Mouse (Mus musculus): Measurements from ENCODE around the gene Ube2s. TPM values are rescaled to one million over a fixed set of nuclear protein-coding genes. Genes with fewer than 3 reads are reported as not detected.

Gene Ube2s
- polyA plus RNA-seq, 1 experiment from 2014 or later, result 291 TPM

DNA sequence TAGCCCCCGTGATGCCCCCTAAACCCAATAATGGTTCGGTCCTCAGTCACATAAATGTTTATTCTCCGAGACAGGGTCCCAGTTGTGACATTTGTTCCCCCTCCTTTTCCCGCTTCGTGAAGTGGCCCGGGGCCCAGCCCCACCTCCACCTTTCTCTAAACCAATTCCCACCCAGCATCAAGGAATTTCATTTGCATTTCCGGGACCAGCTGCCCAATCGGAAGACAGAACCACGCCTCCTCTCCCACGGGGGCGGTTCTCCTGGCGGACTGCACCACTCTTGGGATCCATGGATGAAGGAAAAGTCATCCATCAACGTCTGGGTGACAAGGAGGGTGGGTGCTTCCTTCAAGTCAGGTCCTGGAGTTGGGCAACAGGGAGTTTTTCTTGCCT is 32.5 kb upstream of the Ube2s start:
- Histone ChIP-seq H3K4me2 (ENCODE audit: low read length) (peak overlapping the region; percentile 82), H3K4me3 (replicated peaks; ENCODE audit: low read length) (peak overlapping the region; percentile 62), H3K36me3 (ENCODE audit: control insufficient read depth, insufficient read depth) (no peaks in the 10 kb centered on the region), H3K9me3 (ENCODE audit: control insufficient read depth, low read length) (no peaks in the 10 kb centered on the region), H3K27me3 (replicated peaks; ENCODE audit: control insufficient read depth, insufficient read depth, low read length) (0 out of 2 replicates have a peak, but pooled peaks cover 2% of the 10 kb centered on the region), H3K27ac (ENCODE audit: low read length) (peak overlapping the region; percentile 57), H3K9ac (replicated peaks; ENCODE audit: low read depth, low read length) (peak overlapping the region; percentile 60), H3K4me1 (replicated peaks; ENCODE audit: control insufficient read depth, insufficient read depth, low read length) (peaks cover 31% of the 10 kb centered on the region)
- ATAC-seq, result peak; percentile 79
- under 1% methylated on average over 13 of the region's 13 CpGs for WGBS

DNA sequence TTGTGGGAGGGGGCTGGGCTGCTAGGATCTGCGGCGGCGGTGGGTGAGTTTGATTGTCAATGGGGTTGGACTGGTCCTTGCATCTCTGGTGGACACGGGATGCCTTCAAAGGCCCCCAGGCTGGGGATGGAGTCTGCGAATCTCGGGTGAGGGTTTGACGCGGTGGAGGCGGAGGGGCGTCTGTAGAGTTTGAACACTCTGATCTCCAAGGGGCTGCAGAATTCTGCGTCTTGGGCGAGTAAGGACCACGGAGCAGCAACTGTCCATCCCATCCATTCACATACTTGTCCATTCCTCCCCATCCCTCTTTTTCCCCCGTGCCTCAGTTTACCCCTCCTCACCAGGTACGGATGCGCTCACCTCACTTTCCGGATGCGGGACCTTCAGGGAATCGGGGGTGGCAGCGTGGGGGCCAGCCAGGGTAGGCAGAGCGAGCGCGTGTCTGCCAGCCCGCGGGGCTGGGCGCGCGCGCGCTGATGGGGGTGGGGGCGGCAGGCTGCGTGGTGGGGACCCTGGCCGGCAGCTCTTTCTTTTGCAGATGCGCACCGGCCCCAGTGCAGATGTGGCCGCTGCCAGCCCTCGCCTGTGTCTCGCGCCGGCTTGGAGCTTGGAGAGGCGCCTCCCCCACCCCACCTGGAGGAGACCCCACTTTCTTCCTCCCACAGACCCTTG is 32.0 kb upstream of the Ube2s start, which contains the start of gene Shisa7:
Shisa7 (minus strand) TSS at position 452 of the 672 bp plus-strand sequence.
- Histone ChIP-seq H3K4me3 (replicated peaks; ENCODE audit: low read length) (peak within 1 kb of the TSS; percentile 62), H3K4me1 (replicated peaks; ENCODE audit: control insufficient read depth, insufficient read depth, low read length) (peaks cover 31% of the 10 kb centered on the region), H3K27ac (ENCODE audit: low read length) (peak within 1 kb of the TSS; percentile 57), H3K4me2 (ENCODE audit: low read length) (peak within 1 kb of the TSS; percentile 82), H3K9ac (replicated peaks; ENCODE audit: low read depth, low read length) (peak within 1 kb of the TSS; percentile 60), H3K36me3 (ENCODE audit: control insufficient read depth, insufficient read depth) (no peaks in the 10 kb centered on the region), H3K9me3 (ENCODE audit: control insufficient read depth, low read length) (no peaks in the 10 kb centered on the region), H3K27me3 (replicated peaks; ENCODE audit: control insufficient read depth, insufficient read depth, low read length) (0 out of 2 replicates have a peak, but pooled peaks cover 2% of the 10 kb centered on the region)
- peak; percentile 52 for ATAC-seq
- under 1% methylated on average over 39 of the region's 41 CpGs for WGBS

DNA sequence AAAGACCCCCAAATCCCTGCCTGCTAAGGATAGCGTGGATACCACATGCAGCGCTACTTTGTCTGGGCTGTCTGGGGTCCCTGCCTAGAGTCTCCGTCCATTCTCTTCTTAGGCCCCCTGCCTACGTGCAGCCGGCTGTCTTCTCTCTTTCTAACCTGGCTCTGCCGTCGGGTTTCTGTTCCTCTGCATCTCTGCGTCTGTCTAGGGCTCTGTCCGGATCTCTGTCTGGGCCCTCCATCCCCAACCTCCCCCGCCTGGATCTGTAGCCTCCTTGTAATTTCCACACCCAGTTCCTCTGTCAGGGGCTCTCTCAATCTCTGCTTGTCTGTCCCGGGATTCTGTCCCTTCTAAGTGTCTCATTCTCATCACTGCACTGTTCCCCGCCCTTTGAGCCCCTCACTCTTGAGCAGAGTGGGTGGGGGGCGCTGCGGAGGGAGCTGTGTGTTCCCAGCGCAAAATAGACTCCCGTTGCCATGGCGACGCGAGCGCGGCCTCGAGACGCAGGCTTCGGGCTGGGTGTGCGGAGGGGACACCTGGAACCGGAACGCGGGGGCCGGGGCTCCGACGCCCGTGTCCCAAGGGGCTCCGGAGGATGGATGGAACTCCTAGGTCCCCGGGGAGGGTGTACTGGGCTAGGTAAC is 31.3 kb upstream of the Ube2s start:
- Histone ChIP-seq H3K9ac (replicated peaks; ENCODE audit: low read depth, low read length) (peak overlapping the region; percentile 60), H3K27me3 (replicated peaks; ENCODE audit: control insufficient read depth, insufficient read depth, low read length) (0 out of 2 replicates have a peak, but pooled peaks cover 2% of the 10 kb centered on the region)
- WGBS, result under 1% methylated on average over 32 of the region's 34 CpGs

DNA sequence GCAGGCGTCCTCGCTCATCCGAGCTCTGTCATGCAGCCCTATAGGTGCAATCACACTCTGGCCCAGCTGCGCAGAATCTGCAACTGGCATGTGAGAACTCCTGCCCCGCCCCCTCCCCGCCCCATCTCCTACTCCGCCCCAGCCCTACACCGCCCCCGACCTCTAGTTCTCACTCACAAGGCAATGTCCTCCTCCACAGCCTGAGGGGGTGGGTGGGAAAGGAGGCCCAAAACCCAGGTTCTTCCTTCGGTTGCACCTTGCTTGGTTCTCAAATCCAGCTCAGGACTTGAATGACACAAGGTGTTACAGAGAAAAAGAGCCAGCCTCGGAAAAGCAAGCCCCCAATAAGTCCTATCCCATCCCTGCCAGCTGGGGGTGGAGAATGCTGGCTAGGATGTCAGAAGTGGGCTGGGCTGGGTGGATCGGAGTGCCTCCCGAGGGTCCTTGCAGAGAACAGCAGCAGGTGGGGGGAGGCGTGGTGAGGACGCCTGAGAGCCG is 30.3 kb upstream of the Ube2s start:
- under 1% methylated on average over 16 of the region's 16 CpGs for WGBS
- H3K4me1 ChIP-seq (replicated peaks; ENCODE audit: control insufficient read depth, insufficient read depth, low read length), result peaks cover 31% of the 10 kb centered on the region

More for the DNA sequence above, 31.3 kb upstream of the Ube2s start:
- peak overlapping the region; percentile 62 for H3K4me3 ChIP-seq (replicated peaks; ENCODE audit: low read length)
- H3K4me2 ChIP-seq (ENCODE audit: low read length), result peak overlapping the region; percentile 82
- peaks cover 31% of the 10 kb centered on the region for H3K4me1 ChIP-seq (replicated peaks; ENCODE audit: control insufficient read depth, insufficient read depth, low read length)
- H3K27ac ChIP-seq (ENCODE audit: low read length), result peak overlapping the region; percentile 57
- ATAC-seq, result peak; percentile 61
- H3K9me3 ChIP-seq (ENCODE audit: control insufficient read depth, low read length), result no peaks in the 10 kb centered on the region
- H3K36me3 ChIP-seq (ENCODE audit: control insufficient read depth, insufficient read depth), result no peaks in the 10 kb centered on the region

DNA sequence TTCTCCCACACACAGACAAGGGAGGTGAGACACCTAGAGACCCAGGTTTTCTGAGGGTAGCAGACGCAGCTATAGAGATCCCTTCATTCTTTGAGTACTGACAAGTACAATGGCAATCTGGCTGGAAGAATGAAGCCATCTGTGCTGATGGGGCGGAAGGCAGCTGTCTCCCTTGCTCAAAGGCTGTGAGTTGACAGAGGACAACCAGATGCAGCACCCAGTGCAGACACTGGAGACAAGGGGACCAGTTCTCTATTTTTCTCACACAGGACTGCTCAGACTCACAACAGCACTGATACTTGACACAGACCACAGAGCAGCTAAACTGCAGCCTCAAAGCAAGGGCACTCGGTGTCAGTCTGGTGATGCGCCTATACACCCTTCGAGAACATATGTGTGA is 29.7 kb upstream of the Ube2s start:
- peak overlapping the region; percentile 23; the same call in 1 of the 2 replicates for H3K27ac ChIP-seq (ENCODE audit: low read length)
- H3K4me1 ChIP-seq (replicated peaks; ENCODE audit: control insufficient read depth, insufficient read depth, low read length), result peaks cover 31% of the 10 kb centered on the region
- H3K9me3 ChIP-seq (ENCODE audit: control insufficient read depth, low read length), result no peaks in the 10 kb centered on the region
- no peak for ATAC-seq
- H3K36me3 ChIP-seq (ENCODE audit: control insufficient read depth, insufficient read depth), result no peaks in the 10 kb centered on the region
- H3K4me2 ChIP-seq (ENCODE audit: low read length), result peak overlapping the region; percentile 82
- peak overlapping the region; percentile 18 for H3K9ac ChIP-seq (replicated peaks; ENCODE audit: low read depth, low read length)
- WGBS, result 43% methylated on average over 5 of the region's 5 CpGs
- H3K4me3 ChIP-seq (replicated peaks; ENCODE audit: low read length), result peak overlapping the region; percentile 62
- H3K27me3 ChIP-seq (replicated peaks; ENCODE audit: control insufficient read depth, insufficient read depth, low read length), result 0 out of 2 replicates have a peak, but pooled peaks cover 2% of the 10 kb centered on the region

More for the DNA sequence above, 30.3 kb upstream of the Ube2s start:
- H3K4me2 ChIP-seq (ENCODE audit: low read length), result peak overlapping the region; percentile 82
- H3K27me3 ChIP-seq (replicated peaks; ENCODE audit: control insufficient read depth, insufficient read depth, low read length), result 0 out of 2 replicates have a peak, but pooled peaks cover 2% of the 10 kb centered on the region
- no peaks in the 10 kb centered on the region for H3K9me3 ChIP-seq (ENCODE audit: control insufficient read depth, low read length)
- ATAC-seq, result peak; percentile 52
- no peaks in the 10 kb centered on the region for H3K36me3 ChIP-seq (ENCODE audit: control insufficient read depth, insufficient read depth)
- peak overlapping the region; percentile 18 for H3K9ac ChIP-seq (replicated peaks; ENCODE audit: low read depth, low read length)
- H3K27ac ChIP-seq (ENCODE audit: low read length), result peak overlapping the region; percentile 53; the same call in 1 of the 2 replicates
- peak overlapping the region; percentile 62 for H3K4me3 ChIP-seq (replicated peaks; ENCODE audit: low read length)

DNA sequence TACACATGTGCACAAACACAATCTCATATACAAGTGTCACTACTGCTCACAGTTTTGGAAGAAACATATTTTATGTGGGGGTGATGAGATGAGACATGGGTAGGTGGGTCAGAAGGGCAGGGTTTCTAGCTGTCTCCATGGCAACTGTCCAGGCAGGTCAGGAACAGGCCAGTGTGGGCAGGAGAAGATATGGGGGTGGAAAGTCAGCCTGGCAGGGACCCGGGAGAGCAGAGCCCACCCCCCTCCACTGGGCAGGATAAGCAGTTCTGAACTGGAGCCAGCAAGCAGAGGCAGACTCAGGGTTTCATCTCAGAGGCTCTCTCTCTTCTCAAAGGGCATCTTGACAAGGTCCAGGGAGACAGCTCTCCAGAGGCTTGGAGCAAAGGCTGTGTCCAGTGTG is 25.2 kb upstream of the Ube2s start:
- H3K4me2 ChIP-seq (ENCODE audit: low read length), result no peak overlapping the region

DNA sequence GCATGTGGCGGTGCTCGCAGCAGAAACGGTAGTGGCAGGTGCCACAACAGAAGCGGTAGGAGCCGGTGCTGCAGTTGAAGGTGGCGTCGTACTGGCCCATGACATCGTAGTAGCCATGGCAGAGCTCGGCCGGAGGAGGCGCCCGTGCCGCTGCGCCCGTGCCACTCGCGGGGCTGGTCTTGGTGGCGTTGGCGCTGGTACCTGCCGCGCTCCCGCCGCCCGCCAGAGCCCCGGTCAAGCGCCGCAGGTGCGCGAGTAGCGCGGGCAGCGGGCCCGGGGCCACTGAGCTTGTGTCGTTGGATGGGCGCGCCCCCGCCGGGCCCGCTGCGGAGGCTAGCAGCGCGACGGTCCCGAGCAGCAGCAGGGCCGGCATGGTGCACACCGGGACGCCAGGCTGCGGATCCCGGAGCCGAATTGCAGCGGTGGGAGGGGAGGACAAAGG is 24.0 kb upstream of the Ube2s start:
- no peaks in the 10 kb centered on the region for H3K9me3 ChIP-seq (ENCODE audit: control insufficient read depth, low read length)
- no peaks in the 10 kb centered on the region for H3K36me3 ChIP-seq (ENCODE audit: control insufficient read depth, insufficient read depth)
- H3K27me3 ChIP-seq (replicated peaks; ENCODE audit: control insufficient read depth, insufficient read depth, low read length), result no peaks in the 10 kb centered on the region
- H3K27ac ChIP-seq (ENCODE audit: low read length), result peak overlapping the region; percentile 49
- peaks cover 6% of the 10 kb centered on the region for H3K4me1 ChIP-seq (replicated peaks; ENCODE audit: control insufficient read depth, insufficient read depth, low read length)
- H3K9ac ChIP-seq (replicated peaks; ENCODE audit: low read depth, low read length), result peak overlapping the region; percentile 67
- H3K4me2 ChIP-seq (ENCODE audit: low read length), result peak overlapping the region; percentile 73
- H3K4me3 ChIP-seq (replicated peaks; ENCODE audit: low read length), result peak overlapping the region; percentile 62
- ATAC-seq, result peak; percentile 88
- WGBS, result under 1% methylated on average over 51 of the region's 51 CpGs

More for the DNA sequence above, 25.2 kb upstream of the Ube2s start:
- Histone ChIP-seq H3K9ac (replicated peaks; ENCODE audit: low read depth, low read length) (no peak overlapping the region), H3K9me3 (ENCODE audit: control insufficient read depth, low read length) (no peaks in the 10 kb centered on the region), H3K27me3 (replicated peaks; ENCODE audit: control insufficient read depth, insufficient read depth, low read length) (0 out of 2 replicates have a peak, but pooled peaks cover 2% of the 10 kb centered on the region), H3K27ac (ENCODE audit: low read length) (no peak overlapping the region), H3K4me1 (replicated peaks; ENCODE audit: control insufficient read depth, insufficient read depth, low read length) (peaks cover 16% of the 10 kb centered on the region), H3K4me3 (replicated peaks; ENCODE audit: low read length) (no peak overlapping the region), H3K36me3 (ENCODE audit: control insufficient read depth, insufficient read depth) (no peaks in the 10 kb centered on the region)
- no peak for ATAC-seq
- 7% methylated on average over 1 of the region's 1 CpGs for WGBS

DNA sequence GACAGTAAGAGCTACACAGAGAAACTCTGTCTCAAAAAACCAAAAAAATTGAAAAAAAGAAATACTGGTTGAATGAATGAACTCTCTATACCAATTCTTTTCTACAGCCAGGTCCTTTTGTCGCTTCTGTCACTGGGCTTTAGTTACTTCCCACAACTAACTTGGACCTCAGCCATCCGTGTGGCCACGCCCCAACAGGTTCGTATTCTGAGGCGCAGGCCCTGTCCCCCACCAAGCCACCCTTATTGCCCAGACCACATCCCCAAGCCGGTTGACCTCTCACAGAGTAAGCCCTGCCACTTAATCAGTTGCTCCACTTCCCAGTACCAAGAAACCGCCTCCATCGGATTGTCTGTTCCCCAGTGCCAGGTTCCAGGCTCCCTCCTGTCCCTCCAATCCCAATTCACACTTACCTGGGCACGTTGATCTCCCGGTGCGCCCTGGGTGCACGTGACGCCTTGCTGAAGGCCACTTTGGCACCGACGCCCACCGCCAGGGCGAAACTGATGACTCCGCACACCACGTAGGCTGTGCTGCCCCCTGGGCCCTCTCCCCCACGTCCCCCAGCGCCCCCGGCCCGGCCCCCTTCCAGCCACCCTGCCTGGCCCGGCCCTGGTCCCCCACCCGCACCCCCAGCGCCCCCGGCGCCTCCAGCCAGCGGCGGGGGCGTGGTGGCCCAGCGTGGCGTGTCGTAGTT is 23.4 kb upstream of the Ube2s start:
- H3K9me3 ChIP-seq (ENCODE audit: control insufficient read depth, low read length), result no peaks in the 10 kb centered on the region
- ATAC-seq, result peak; percentile 11; the same call in 1 of the 2 replicates
- whole genome bisulfite sequencing, result 4% methylated on average over 33 of the region's 34 CpGs

More for the DNA sequence above, 23.4 kb upstream of the Ube2s start:
- H3K4me1 ChIP-seq (replicated peaks; ENCODE audit: control insufficient read depth, insufficient read depth, low read length), result peaks cover 6% of the 10 kb centered on the region
- no peaks in the 10 kb centered on the region for H3K36me3 ChIP-seq (ENCODE audit: control insufficient read depth, insufficient read depth)
- no peaks in the 10 kb centered on the region for H3K27me3 ChIP-seq (replicated peaks; ENCODE audit: control insufficient read depth, insufficient read depth, low read length)
- peak overlapping the region; percentile 73 for H3K4me2 ChIP-seq (ENCODE audit: low read length)
- peak overlapping the region; percentile 62 for H3K4me3 ChIP-seq (replicated peaks; ENCODE audit: low read length)
- peak overlapping the region; percentile 49 for H3K27ac ChIP-seq (ENCODE audit: low read length)
- peak overlapping the region; percentile 67 for H3K9ac ChIP-seq (replicated peaks; ENCODE audit: low read depth, low read length)
